Mouse (Mus musculus) intestine, embryonic 15.5 days (tissue): ENCODE results near the gene Dnaaf3. TPM values are rescaled to one million over a fixed set of nuclear protein-coding genes. Genes with fewer than 3 reads are reported as not detected.

Experiments used
- ATAC-seq: fragments of 200-750 bp; cut with Nextera tagmentation; 2 replicates; pipeline ENCODE4 v1.8.0; 2017; ENCODE audit warnings: moderate TSS enrichment, moderate library complexity
- H3K27ac ChIP-seq: fragments of 300-500 bp; sonication (generic); 2 replicates; pipeline ENCODE4 v1.5.1; 2015; ENCODE audit warnings: mild to moderate bottlenecking, inconsistent platforms
- H3K27me3 ChIP-seq: fragments of 300-500 bp; sonication (generic); replicated peaks from 2 replicates; pipeline ENCODE4 v1.6.1; 2015; ENCODE audit warnings: inconsistent platforms
- H3K36me3 ChIP-seq: fragments of 300-500 bp; sonication (generic); 2 replicates; pipeline ENCODE4 v1.6.1; 2015; ENCODE audit warnings: inconsistent platforms
- H3K4me1 ChIP-seq: fragments of 300-500 bp; sonication (generic); replicated peaks from 2 replicates; pipeline ENCODE4 v1.6.1; 2015; ENCODE audit warnings: inconsistent platforms
- H3K4me2 ChIP-seq: fragments of 300-500 bp; sonication (generic); replicated peaks from 2 replicates; pipeline ENCODE4 v1.6.1; 2015; ENCODE audit warnings: mild to moderate bottlenecking, inconsistent platforms
- H3K4me3 ChIP-seq: fragments of 300-500 bp; sonication (generic); replicated peaks from 2 replicates; pipeline ENCODE4 v1.5.1; 2015; ENCODE audit warnings: inconsistent platforms
- H3K9ac ChIP-seq: fragments of 300-500 bp; sonication (generic); 2 replicates; pipeline ENCODE4 v1.6.1; 2015; ENCODE audit warnings: inconsistent platforms
- H3K9me3 ChIP-seq: fragments of 300-500 bp; sonication (generic); 2 replicates; pipeline ENCODE4 v1.6.1; 2016; ENCODE audit warnings: inconsistent platforms
- WGBS: fragments of 180-500 bp; shearing (Covaris S2); methylation state at CpG from one replicate; pipeline ENCODE4 v1.1.7; 2015; 5-methylcytosine and 5-hydroxymethylcytosine counted together
- polyA plus RNA-seq: library from polyadenylated mRNA; unstranded; fragments of >200 nt; fragmentation: Nextera tagmentation; extraction: Ambion mirVana; gene quantifications from 2 replicates; pipeline ENCODE4 v1.2.1, GENCODE M21; 2015

The Dnaaf3 gene
- polyA plus RNA-seq, 1 experiment from 2014 or later = 1.1 TPM

DNA sequence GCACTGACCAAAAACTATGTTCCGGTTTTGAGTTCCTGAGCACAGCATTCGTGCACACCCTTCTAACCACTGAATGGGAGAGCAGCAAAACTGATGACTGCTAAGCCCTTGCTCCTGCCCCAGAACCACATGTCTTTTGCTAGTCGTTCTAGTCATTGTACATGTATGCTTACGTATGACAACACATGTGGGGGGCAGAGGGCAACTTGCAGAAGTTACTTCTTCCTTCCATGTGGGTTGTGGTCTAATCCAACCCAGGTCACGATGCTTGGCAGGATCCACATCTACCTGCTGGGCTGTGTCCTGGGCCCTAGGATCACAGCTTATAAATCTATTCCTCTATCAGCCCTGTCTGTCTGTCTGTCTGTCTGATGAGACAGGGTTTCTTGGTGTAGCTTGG, 28.4 kb downstream of the Dnaaf3 start:
- 83% methylated on average over 5 of the region's 5 CpGs for WGBS

GRCm38 (mm10) chr7:4503100-4503499, 29.2 kb downstream of the Dnaaf3 start:
- H3K9ac ChIP-seq = no peak overlapping the region
- 79% methylated on average over 4 of the region's 4 CpGs for WGBS
- H3K27ac ChIP-seq = no peak overlapping the region
- no peak overlapping the region for H3K4me3 ChIP-seq
- H3K9me3 ChIP-seq = no peaks in the 10 kb centered on the region
- no peak overlapping the region for H3K4me2 ChIP-seq
- H3K27me3 ChIP-seq = no peaks in the 10 kb centered on the region
- peaks cover 25% of the 10 kb centered on the region for H3K4me1 ChIP-seq
- H3K36me3 ChIP-seq = no peaks in the 10 kb centered on the region
- no peak for ATAC-seq

More for the DNA sequence above, 28.4 kb downstream of the Dnaaf3 start:
- H3K27ac ChIP-seq = no peak overlapping the region
- H3K9me3 ChIP-seq = no peaks in the 10 kb centered on the region
- no peak overlapping the region for H3K4me2 ChIP-seq
- H3K4me3 ChIP-seq = no peak overlapping the region
- no peak overlapping the region for H3K9ac ChIP-seq
- peaks cover 19% of the 10 kb centered on the region for H3K4me1 ChIP-seq
- H3K27me3 ChIP-seq = no peaks in the 10 kb centered on the region
- no peaks in the 10 kb centered on the region for H3K36me3 ChIP-seq
- ATAC-seq = no peak

DNA sequence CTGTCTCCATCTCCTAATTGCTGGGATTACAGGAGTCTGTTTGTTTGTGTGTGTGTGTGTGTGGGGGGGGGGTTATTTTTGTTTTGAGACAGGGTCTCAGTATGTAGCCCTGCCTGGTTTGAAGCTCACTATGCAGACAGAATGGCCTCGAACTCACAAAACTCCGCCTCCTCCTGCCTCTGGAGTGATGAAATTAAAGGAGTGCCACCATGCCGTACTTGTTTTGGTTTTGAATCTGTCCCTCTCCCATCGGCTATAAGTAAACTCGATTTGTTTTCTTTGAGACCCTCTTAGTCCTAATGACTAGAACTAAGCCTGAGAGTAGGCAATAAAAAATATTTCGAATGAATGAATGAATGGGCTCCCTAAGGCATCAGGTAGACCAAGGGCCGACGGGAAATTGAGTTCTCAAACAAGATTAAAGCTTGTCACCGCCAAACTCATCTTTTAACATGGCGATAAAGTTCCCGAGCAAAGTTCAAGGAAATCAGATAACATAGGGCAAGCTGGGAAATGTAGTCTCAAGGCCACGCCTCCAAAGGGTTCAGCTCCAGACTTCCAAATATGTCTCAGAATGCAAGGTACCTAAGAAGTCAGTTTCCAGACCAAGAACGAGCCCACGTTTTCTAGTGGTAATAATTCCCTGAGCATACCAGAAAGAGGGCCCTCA, 29.7 kb downstream of the Dnaaf3 start:
- Histone ChIP-seq H3K27ac (peak overlapping the region; percentile 85; the same call in 1 of the 2 replicates), H3K27me3 (no peaks in the 10 kb centered on the region), H3K9ac (no peak overlapping the region; the same call in 1 of the 2 replicates), H3K4me2 (peak overlapping the region; percentile 79), H3K9me3 (no peaks in the 10 kb centered on the region), H3K36me3 (no peaks in the 10 kb centered on the region), H3K4me3 (peak overlapping the region; percentile 86), H3K4me1 (peaks cover 28% of the 10 kb centered on the region)
- WGBS = 9% methylated on average over 14 of the region's 14 CpGs
- ATAC-seq = peak; percentile 16

- Histone ChIP-seq H3K27me3 (no peaks in the 10 kb centered on the region), H3K9ac (peak within 1 kb of the TSS; percentile 94), H3K4me1 (peaks cover 33% of the 10 kb centered on the region), H3K9me3 (no peaks in the 10 kb centered on the region), H3K36me3 (peaks cover 3% of the 10 kb centered on the region; the same call in 1 of the 2 replicates), H3K4me2 (peak within 1 kb of the TSS; percentile 79), H3K4me3 (peak within 1 kb of the TSS; percentile 86), H3K27ac (peak within 1 kb of the TSS; percentile 85)
- peak; percentile 96 for ATAC-seq
- under 1% methylated on average over 55 of the region's 62 CpGs for WGBS
Measured at GRCm38 (mm10) chr7:4501558-4502397, 30.5 kb downstream of the Dnaaf3 start, which contains the start of gene Ppp1r12c. Gene Ppp1r12c, minus strand, starts transcription at chr7:4501680.

GRCm38 (mm10) chr7:4500892-4501471, 31.3 kb downstream of the Dnaaf3 start:
- H3K9me3 ChIP-seq = no peaks in the 10 kb centered on the region
- ATAC-seq = peak; percentile 46
- H3K27me3 ChIP-seq = no peaks in the 10 kb centered on the region
- H3K36me3 ChIP-seq = peaks cover 7% of the 10 kb centered on the region; the same call in 1 of the 2 replicates
- peak overlapping the region; percentile 86 for H3K4me3 ChIP-seq
- peak overlapping the region; percentile 85 for H3K27ac ChIP-seq
- peak overlapping the region; percentile 79 for H3K4me2 ChIP-seq
- WGBS = under 1% methylated on average over 51 of the region's 52 CpGs
- H3K4me1 ChIP-seq = peaks cover 33% of the 10 kb centered on the region
- H3K9ac ChIP-seq = peak overlapping the region; percentile 94

DNA sequence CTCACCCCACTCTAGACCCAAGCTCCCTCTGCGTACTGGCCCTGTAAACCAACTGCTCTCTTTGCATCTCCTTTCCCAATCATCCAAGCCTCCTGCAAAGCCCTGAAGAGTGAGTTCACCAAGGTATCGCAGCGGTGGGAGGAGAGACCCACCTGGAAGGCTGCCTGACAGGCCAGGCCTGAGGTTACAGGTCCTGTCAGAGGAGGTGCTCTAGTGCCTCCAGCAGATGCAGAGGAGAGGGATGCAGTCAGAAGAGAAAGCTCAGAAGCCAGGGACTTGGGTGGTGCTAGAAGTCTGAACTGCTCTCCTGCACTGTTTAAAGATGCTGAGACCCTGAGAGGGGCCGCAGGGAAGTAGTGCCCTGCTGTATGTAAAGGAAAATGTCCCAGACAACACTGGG, 33.2 kb downstream of the Dnaaf3 start:
- H3K27me3 ChIP-seq = no peaks in the 10 kb centered on the region
- no peak for ATAC-seq
- H3K9me3 ChIP-seq = no peaks in the 10 kb centered on the region
- H3K9ac ChIP-seq = no peak overlapping the region
- H3K4me3 ChIP-seq = peak overlapping the region; percentile 1; the same call in 1 of the 2 replicates
- peak overlapping the region; percentile 79 for H3K4me2 ChIP-seq
- peaks cover 33% of the 10 kb centered on the region for H3K4me1 ChIP-seq
- peak overlapping the region; percentile 54; the same call in 1 of the 2 replicates for H3K27ac ChIP-seq
- 80% methylated on average over 4 of the region's 4 CpGs for WGBS
- peaks cover 20% of the 10 kb centered on the region for H3K36me3 ChIP-seq

GRCm38 (mm10) chr7:4498251-4498650, 34.0 kb downstream of the Dnaaf3 start:
- peaks cover 33% of the 10 kb centered on the region for H3K4me1 ChIP-seq
- ATAC-seq = 0 out of 2 replicates have a peak, but pooled peaks have one; percentile 2
- H3K4me3 ChIP-seq = peak overlapping the region; percentile 6; the same call in 1 of the 2 replicates
- peaks cover 20% of the 10 kb centered on the region for H3K36me3 ChIP-seq
- H3K27me3 ChIP-seq = no peaks in the 10 kb centered on the region
- H3K9me3 ChIP-seq = no peaks in the 10 kb centered on the region
- 24% methylated on average over 9 of the region's 9 CpGs for WGBS
- H3K27ac ChIP-seq = peak overlapping the region; percentile 54; the same call in 1 of the 2 replicates
- peak overlapping the region; percentile 23; the same call in 1 of the 2 replicates for H3K9ac ChIP-seq
- peak overlapping the region; percentile 79 for H3K4me2 ChIP-seq

- ATAC-seq = no peak
- no peak overlapping the region for H3K9ac ChIP-seq
- H3K9me3 ChIP-seq = no peaks in the 10 kb centered on the region
- H3K4me1 ChIP-seq = peaks cover 38% of the 10 kb centered on the region
- WGBS = 89% methylated on average over 9 of the region's 9 CpGs
- H3K4me2 ChIP-seq = peak overlapping the region; percentile 79
- H3K4me3 ChIP-seq = no peak overlapping the region
- no peak overlapping the region for H3K27ac ChIP-seq
- peaks cover 20% of the 10 kb centered on the region for H3K36me3 ChIP-seq
- no peaks in the 10 kb centered on the region for H3K27me3 ChIP-seq
Measured at GRCm38 (mm10) chr7:4497271-4497903, 34.9 kb downstream of the Dnaaf3 start.

DNA sequence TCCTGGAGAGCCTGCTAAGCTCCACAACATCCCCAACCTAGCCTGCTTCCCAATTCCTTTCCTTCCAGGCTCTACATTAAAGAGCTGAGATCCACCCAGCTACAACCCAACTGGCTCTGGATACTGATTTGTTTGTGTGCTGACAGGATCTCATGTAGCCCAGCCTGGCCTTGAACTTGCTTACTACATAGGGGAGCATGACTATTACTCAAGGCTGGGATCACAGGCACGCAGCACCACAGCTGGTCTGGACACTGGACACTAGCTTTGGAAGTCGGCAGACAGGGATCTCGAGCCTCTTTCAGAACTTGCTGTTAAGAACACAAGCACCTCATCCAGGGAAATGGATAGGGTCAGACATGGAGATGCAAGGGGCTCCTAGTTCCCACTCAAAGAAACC, 35.8 kb downstream of the Dnaaf3 start:
- Histone ChIP-seq H3K4me3 (no peak overlapping the region), H3K27me3 (no peaks in the 10 kb centered on the region), H3K9me3 (no peaks in the 10 kb centered on the region), H3K27ac (no peak overlapping the region), H3K4me1 (peaks cover 38% of the 10 kb centered on the region), H3K36me3 (peaks cover 20% of the 10 kb centered on the region), H3K4me2 (no peak overlapping the region), H3K9ac (no peak overlapping the region)
- WGBS = 90% methylated on average over 3 of the region's 3 CpGs
- ATAC-seq = no peak

DNA sequence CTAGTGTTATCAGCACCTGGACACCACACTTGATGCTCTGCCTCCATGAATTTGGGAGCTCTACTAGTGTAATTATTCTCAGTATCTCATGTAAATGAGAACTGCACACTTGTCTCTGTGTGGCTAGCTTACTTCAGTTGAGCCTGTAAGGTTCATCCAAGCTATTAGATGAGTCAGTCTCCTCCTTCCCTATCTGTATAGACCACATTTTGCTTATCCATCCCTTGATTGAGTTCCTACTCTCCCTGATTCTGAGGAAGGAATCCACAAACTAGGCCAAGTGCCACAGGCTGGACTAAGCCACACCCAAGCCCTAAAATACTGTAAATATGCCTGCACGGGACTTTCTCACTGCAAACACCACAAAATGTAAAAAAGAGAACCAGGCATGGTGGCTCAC, 38.3 kb downstream of the Dnaaf3 start:
- no peak for ATAC-seq
- Histone ChIP-seq H3K4me1 (peaks cover 24% of the 10 kb centered on the region), H3K36me3 (peaks cover 28% of the 10 kb centered on the region), H3K4me3 (no peak overlapping the region), H3K9ac (no peak overlapping the region), H3K9me3 (no peaks in the 10 kb centered on the region), H3K27me3 (no peaks in the 10 kb centered on the region), H3K4me2 (no peak overlapping the region), H3K27ac (no peak overlapping the region)
- WGBS = 53% methylated on average over 1 of the region's 1 CpGs

- WGBS = 76% methylated on average over 13 of the region's 13 CpGs
- H3K4me2 ChIP-seq = no peak overlapping the region
- peaks cover 14% of the 10 kb centered on the region for H3K4me1 ChIP-seq
- H3K27ac ChIP-seq = peak overlapping the region; percentile 27; the same call in 1 of the 2 replicates
- H3K4me3 ChIP-seq = no peak overlapping the region
- H3K9me3 ChIP-seq = no peaks in the 10 kb centered on the region
- peaks cover 28% of the 10 kb centered on the region for H3K36me3 ChIP-seq
- no peaks in the 10 kb centered on the region for H3K27me3 ChIP-seq
- no peak overlapping the region; the same call in 1 of the 2 replicates for H3K9ac ChIP-seq
- no peak for ATAC-seq
Measured at GRCm38 (mm10) chr7:4492284-4493224, 39.7 kb downstream of the Dnaaf3 start.
